Mouse (Mus musculus) v-Abl transformed pro-B cells (cell line): ENCODE measurements around the gene Zmat3.

Experiments used
- in situ Hi-C, 2 experiments: fragments of 400-800 bp; cut with MboI; formaldehyde crosslinking; loops; one replicate each; pipeline ENCODE4 v1.15.1; 2025; ENCODE audit not compliant: unreplicated experiment in 2 of 2

Gene Zmat3

DNA sequence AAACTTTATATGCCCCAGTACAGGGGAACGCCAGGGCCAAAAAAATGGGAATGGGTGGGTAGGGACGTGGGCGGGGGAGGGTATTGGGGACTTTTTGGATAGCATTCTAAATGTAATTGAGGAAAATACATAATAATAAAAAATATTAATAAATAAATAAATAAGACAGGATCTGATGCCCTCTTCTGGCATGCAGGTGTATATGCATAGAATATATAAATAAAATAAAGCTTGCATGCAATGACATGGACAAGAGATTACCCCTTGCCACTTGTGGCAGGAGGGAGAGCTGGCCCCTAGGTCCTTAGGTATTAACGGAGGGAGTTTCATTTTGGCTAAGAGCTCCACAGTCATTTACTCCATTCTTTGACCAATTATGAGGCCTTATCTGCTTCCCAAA, 51.1 kb downstream of the Zmat3 start:
- in situ Hi-C loops = no loop called here

DNA sequence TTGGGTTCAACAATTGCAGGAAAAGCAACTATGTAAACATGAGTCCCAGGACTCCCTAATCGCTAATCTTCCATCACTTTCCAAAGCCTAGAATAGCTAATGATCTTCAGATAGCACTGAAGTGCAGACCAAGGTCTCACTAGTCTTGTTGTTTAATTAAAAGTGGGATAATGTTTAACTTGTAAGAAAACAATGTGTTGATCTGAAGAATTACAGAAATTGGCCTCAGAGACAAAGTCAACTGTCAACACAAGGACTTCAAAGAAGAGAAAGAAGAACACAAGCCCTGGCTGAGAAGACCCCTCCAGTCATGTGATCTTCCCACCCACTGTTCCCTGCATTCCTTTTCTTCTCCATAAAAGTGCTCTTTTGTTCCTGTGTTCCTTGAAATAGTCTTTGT, 61.6 kb downstream of the Zmat3 start:
- in situ Hi-C loops = no loop called here

DNA sequence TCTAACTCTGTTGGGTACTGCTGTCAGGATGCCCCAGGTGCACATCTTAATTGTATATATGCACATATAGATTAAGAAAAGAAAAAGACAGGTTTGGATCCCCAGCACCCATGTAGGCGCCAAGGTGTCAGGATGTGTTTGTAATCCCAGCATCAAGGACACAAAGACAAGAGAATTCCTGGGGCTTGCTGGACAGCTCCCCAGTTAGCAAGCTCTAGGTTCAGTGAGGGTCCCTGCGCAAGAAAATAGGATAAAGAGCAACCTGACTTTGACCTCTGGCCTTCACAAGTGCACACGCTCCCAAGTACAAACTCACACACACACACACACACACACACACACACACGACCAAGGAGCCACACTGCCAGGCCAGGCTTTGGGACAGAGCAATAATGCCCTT, 73.8 kb downstream of the Zmat3 start:
- in situ Hi-C loops = loop anchor here in 1 of 2 experiments (25.0 kb wide), 1 partner anchor 1130 kb away; no protein-coding TSS in a partner anchor
